Mouse (Mus musculus) c-Kit-negative CD71-positive TER-119-positive erythroid progenitor cells, embryonic 14.5 days (primary cell): ENCODE measurements around the gene Tmtc3.
"Not testable (repeated sequence)": the region's sequence is repeated elsewhere in the genome, so short reads cannot be mapped to it uniquely, and the experiment has no call there.

Source experiments
- DNase-seq: peaks from one replicate; pipeline ENCODE4 v3.0.0-alpha.2; 2013; ENCODE audit warnings: low read depth, low spot score

The Tmtc3 gene

GRCm38 (mm10) chr10:100487097-100487978, at the start of gene Tmtc3, which contains the start of gene Cep290:
Gene Tmtc3, minus strand, starts transcription at chr10:100487350.
Gene Cep290, plus strand, starts transcription at chr10:100487558.
- DNase-seq = peak; percentile 94

GRCm38 (mm10) chr10:100524499-100525390, 37.6 kb upstream of the Tmtc3 start:
- DNase-seq = peak; percentile 28

- no peak for DNase-seq
Measured at GRCm38 (mm10) chr10:100522330-100522729, 35.2 kb upstream of the Tmtc3 start.

GRCm38 (mm10) chr10:100521617-100522016, 34.5 kb upstream of the Tmtc3 start:
- DNase-seq = no peak

GRCm38 (mm10) chr10:100508170-100508569, 21.0 kb upstream of the Tmtc3 start:
- DNase-seq = no peak

GRCm38 (mm10) chr10:100498309-100498708, 11.2 kb upstream of the Tmtc3 start:
- DNase-seq = peak; percentile 74

- DNase-seq = no peak
Measured at GRCm38 (mm10) chr10:100491916-100492315, 4.8 kb upstream of the Tmtc3 start.

GRCm38 (mm10) chr10:100486701-100487096, 451 bp downstream of the Tmtc3 start:
- no peak for DNase-seq

GRCm38 (mm10) chr10:100479538-100479937, 7.6 kb downstream of the Tmtc3 start:
- DNase-seq = no peak

GRCm38 (mm10) chr10:100475040-100475439, 12.1 kb downstream of the Tmtc3 start:
- DNase-seq = no peak

- DNase-seq = no peak
Measured at GRCm38 (mm10) chr10:100460515-100460914, 26.6 kb downstream of the Tmtc3 start.

- no peak for DNase-seq
Measured at GRCm38 (mm10) chr10:100449394-100449793, 37.8 kb downstream of the Tmtc3 start.

GRCm38 (mm10) chr10:100427592-100427991, 59.6 kb downstream of the Tmtc3 start:
- no peak for DNase-seq

GRCm38 (mm10) chr10:100415566-100415965, 71.6 kb downstream of the Tmtc3 start:
- no peak for DNase-seq

GRCm38 (mm10) chr10:100402301-100402700, 84.8 kb downstream of the Tmtc3 start:
- not testable (repeated sequence) for DNase-seq
